Mouse (Mus musculus) cerebellum, adult 9-11 months (tissue): ENCODE results near the gene Zfp72.

Experiments
- DNase-seq: peaks from one replicate; pipeline ENCODE4 v3.0.0; 2022

Zfp72 gene

GRCm38 (mm10) chr13:74390371-74390990, at the start of gene Zfp72:
Zfp72 (minus strand) TSS chr13:74390836.
- DNase-seq, result peak; percentile 75

- no peak for DNase-seq
Observed at GRCm38 (mm10) chr13:74439895-74440294, 49.3 kb upstream of the Zfp72 start.

- DNase-seq, result no peak
Observed at GRCm38 (mm10) chr13:74399298-74399839, 8.7 kb upstream of the Zfp72 start, which contains the start of gene Ftl1-ps1. Ftl1-ps1 (plus strand) TSS chr13:74399694.

- no peak for DNase-seq
Observed at GRCm38 (mm10) chr13:74391156-74391555, 520 bp upstream of the Zfp72 start.

- DNase-seq, result no peak
Observed at GRCm38 (mm10) chr13:74389730-74390129, 906 bp downstream of the Zfp72 start.

GRCm38 (mm10) chr13:74382289-74382688, 8.3 kb downstream of the Zfp72 start:
- DNase-seq, result no peak

GRCm38 (mm10) chr13:74381533-74382276, 8.9 kb downstream of the Zfp72 start:
- no peak for DNase-seq

- peak; percentile 40 for DNase-seq
Observed at GRCm38 (mm10) chr13:74363859-74364235, 26.8 kb downstream of the Zfp72 start, which contains the start of gene Lrrc14b. Lrrc14b (minus strand) TSS chr13:74364005.

GRCm38 (mm10) chr13:74363176-74363858, 27.3 kb downstream of the Zfp72 start:
- peak; percentile 18 for DNase-seq

- no peak for DNase-seq
Observed at GRCm38 (mm10) chr13:74362218-74362617, 28.4 kb downstream of the Zfp72 start.

- no peak for DNase-seq
Observed at GRCm38 (mm10) chr13:74356491-74356890, 34.1 kb downstream of the Zfp72 start.

- DNase-seq, result no peak
Observed at GRCm38 (mm10) chr13:74350435-74350906, 40.2 kb downstream of the Zfp72 start.

GRCm38 (mm10) chr13:74349566-74350434, 40.8 kb downstream of the Zfp72 start, which contains the start of the genes Sdha and Ccdc127:
Sdha (minus strand) TSS chr13:74350280.
Ccdc127 (plus strand) TSS chr13:74350309.
- DNase-seq, result peak; percentile 96

GRCm38 (mm10) chr13:74341036-74341435, 49.6 kb downstream of the Zfp72 start:
- no peak for DNase-seq

GRCm38 (mm10) chr13:74329321-74329720, 61.3 kb downstream of the Zfp72 start:
- no peak for DNase-seq
